Mouse (Mus musculus) kidney, adult 10 weeks (tissue): ENCODE results near the gene Scn1a. TPM values are rescaled to one million over a fixed set of nuclear protein-coding genes. Genes with fewer than 3 reads are reported as not detected.

Experiments used
- polyA plus RNA-seq: library from polyadenylated mRNA; stranded (reverse); fragments of 350-450 nt; fragmentation: Illumina TruSeq; extraction: RNeasy Lipid Tissue Mini Kit (QIAGEN cat#74804); gene quantifications from one replicate; pipeline ENCODE4 v1.2.3, GENCODE M21; 2014; ENCODE audit warnings: low read depth, low replicate concordance

Gene Scn1a
- polyA plus RNA-seq, result not detected

GRCm38 (mm10) chr2:66440711-66441110, at the start of gene Scn1a:
Scn1a (minus strand) TSS chr2:66440840.

DNA sequence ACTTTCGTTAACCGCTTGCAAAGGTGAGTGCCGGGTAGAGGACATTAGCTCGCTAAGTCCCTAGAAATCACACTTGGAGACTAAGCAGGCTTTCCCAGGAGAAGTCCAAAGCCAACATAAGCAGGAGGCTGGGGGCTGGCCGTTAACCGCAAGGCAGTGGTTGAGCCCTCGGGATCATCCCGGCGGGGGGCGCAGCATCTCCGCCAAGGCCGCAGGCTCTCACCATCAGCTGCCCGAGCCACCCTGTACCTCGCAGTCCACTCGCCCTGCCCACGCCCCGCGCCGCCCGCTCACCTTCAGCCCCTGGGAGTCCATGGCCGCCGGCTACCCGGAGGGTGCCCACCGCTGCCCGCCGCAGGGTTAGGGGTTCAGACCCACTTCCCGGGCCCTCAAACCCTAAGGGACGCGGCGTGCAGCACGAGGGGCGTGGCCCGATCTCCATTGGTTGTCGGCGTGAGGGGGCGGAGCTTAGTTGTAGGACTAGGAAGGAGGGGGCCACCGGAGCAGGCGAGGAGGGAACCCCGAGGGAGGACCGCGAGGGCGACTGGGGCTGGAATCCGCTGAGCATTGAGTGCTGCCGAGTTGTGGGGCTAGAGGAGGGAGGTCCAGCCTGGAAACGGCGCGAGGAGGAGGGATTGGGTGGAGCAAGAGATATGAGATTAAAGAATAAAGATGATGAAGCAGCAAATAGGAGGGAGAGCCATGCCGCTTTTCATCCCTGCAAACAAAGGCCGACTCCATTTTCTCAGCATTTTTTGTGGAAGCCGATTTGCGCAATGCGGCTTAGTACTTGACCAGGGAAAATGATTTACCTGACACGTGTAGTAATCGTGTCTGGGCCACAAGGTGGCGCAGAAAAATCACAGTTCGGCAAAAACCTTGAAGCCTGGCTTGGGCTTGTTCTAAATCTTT, 184.2 kb downstream of the Scn1a start, which contains the start of gene Ttc21b:
Gene Ttc21b, minus strand, starts transcription at position 398 of the 912 bp plus-strand sequence.

Other genes with a start within 250 kb of the Scn1a start
- 16.1 TPM for gene Ttc21b, start 184.2 kb downstream of the Scn1a start, polyA plus RNA-seq
- not detected for gene Scn9a, start 194.1 kb upstream of the Scn1a start, polyA plus RNA-seq